Mouse (Mus musculus) liver, embryonic 18 days (tissue): ENCODE measurements around the gene Olfr61. TPM values are rescaled to one million over a fixed set of nuclear protein-coding genes. Genes with fewer than 3 reads are reported as not detected.

Experiments used
- polyA plus RNA-seq: library from polyadenylated mRNA; depleted of rRNA; stranded (reverse); fragments of >200 nt; gene quantifications from 2 replicates; pipeline ENCODE4 v1.2.3, GENCODE M21; 2012; rRNA removed

Gene Olfr61
- polyA plus RNA-seq = not detected in 2 replicates

DNA sequence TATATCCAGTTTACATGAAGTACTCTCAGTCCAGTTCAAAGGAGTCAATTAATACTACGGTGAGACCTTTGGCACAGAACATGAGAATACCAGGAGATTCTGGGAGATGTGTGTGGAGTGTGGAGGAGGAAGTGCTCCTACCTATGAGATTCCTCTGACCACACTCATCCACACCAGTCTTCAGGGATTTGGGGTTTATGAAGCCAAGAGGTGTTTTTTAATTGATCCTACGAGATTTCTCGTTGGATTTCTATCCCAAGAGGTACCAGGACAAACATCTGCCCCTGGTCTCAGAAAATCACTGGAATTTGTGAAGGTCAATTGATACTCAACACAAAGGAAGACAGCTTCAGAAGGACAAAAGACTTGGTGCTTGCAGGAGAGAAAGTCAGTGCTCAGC is at the start of gene Olfr61:
TSS of gene Olfr61 (plus strand) at position 301 of the 400 bp plus-strand sequence.

DNA sequence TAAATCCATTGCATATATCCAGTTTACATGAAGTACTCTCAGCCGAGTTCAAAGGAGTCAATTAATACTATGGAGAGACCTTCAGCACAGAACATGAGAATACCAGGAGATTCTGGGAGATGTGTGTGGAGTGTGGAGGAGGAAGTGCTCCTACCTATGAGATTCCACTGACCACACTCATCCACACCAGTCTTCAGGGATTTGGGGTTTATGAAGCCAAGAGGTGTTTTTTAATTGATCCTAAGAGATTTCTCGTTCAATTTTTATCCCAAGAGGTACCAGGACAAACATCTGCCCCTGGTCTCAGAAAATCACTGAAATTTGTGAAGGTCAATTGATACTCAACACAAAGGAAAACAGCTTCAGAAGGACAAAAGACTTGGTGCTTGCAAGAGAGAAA is 27.8 kb upstream of the Olfr61 start, which contains the start of gene Olfr46:
TSS of gene Olfr46 (plus strand) at position 301 of the 400 bp plus-strand sequence.

DNA sequence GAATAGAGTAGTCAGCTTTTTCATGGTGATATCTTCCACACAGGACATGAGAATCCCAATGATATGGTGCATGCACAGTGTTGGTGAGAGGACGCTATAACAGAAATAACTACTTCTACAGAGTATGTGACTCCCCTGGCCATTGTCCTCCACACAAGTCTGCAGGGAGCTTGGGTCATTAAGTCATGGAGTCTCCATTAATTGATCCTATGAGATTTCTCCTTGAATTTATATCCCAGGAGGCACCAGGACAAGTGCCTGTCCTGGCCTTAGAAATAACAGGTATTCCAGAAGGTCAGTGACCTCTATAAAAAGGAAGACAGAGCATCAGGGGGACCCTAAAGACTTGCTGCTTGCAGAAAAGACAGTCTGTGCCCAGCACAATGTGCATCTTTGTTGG is 17.4 kb downstream of the Olfr61 start, which contains the start of gene Olfr53:
TSS of gene Olfr53 (plus strand) at position 301 of the 400 bp plus-strand sequence.

DNA sequence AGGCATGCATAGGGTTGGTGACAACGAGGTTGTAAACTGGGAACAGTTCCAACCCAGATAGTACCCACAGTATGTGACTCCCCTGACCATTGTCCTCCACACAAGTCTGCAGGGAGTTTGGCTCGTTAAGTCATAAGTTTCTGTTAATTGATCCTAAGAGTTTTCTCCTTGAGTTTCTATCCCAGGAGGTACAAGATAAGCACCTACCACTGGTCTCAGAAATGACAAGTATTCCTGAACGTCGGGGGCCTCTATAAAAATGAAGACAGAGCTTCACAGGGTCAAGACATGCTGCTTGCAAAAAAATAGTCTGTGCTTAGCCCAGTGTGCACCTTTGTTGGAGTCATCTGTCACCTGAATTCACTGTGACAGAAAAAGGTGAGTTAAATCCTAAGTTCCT is 30.9 kb downstream of the Olfr61 start, which contains the start of gene Olfr539:
TSS of gene Olfr539 (plus strand) at position 301 of the 400 bp plus-strand sequence.

DNA sequence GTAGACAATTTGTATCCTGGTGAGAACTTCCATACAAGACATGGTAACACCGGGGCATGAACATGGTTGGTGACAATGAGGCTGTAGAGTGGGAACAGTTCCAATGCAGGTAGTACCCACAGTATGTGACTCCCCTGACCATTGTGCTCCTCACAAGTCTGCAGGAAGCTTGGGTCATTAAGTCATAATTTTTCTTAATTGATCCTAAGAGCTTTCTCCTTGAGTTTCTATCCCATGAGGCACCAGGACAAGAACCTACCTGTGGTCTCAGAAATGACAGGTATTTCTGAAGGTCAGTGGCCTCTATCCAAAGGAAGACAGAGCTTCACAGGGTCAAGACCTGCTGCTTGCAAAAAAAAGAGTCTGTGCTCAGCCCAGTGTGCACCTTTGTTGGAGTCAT is 52.9 kb downstream of the Olfr61 start, which contains the start of gene Olfr45:
TSS of gene Olfr45 (plus strand) at position 301 of the 400 bp plus-strand sequence.

Other genes with a start within 250 kb of the Olfr61 start
- not detected in 2 replicates for gene Olfr531, start 226.1 kb upstream of the Olfr61 start, polyA plus RNA-seq
- gene Olfr532, start 207.3 kb upstream of the Olfr61 start, polyA plus RNA-seq = not detected in 2 replicates
- not detected in 2 replicates for gene Olfr533, start 165.6 kb upstream of the Olfr61 start, polyA plus RNA-seq
- not detected in 2 replicates for gene Olfr535, start 144.8 kb upstream of the Olfr61 start, polyA plus RNA-seq
- gene Olfr536, start 121.6 kb upstream of the Olfr61 start, polyA plus RNA-seq = not detected in 2 replicates
- not detected in 2 replicates for gene Olfr538, start 61.1 kb upstream of the Olfr61 start, polyA plus RNA-seq
- not detected in 2 replicates for gene Olfr46, start 27.7 kb upstream of the Olfr61 start, polyA plus RNA-seq
- gene Olfr53, start 17.5 kb downstream of the Olfr61 start, polyA plus RNA-seq = not detected in 2 replicates
- not detected in 2 replicates for gene Olfr539, start 31.0 kb downstream of the Olfr61 start, polyA plus RNA-seq
- not detected in 2 replicates for gene Olfr45, start 53.0 kb downstream of the Olfr61 start, polyA plus RNA-seq
- not detected in 2 replicates for gene Olfr541, start 68.3 kb downstream of the Olfr61 start, polyA plus RNA-seq
- 60.5 and 91.1 TPM in 2 replicates for gene Cyp2e1, start 134.8 kb downstream of the Olfr61 start, polyA plus RNA-seq
- 0.06 and 0.07 TPM in 2 replicates for gene Syce1, start 158.9 kb downstream of the Olfr61 start, polyA plus RNA-seq
- 0.17 and 0.21 TPM in 2 replicates for gene Zfp941, start 193.2 kb downstream of the Olfr61 start, polyA plus RNA-seq
- gene Urah, start 206.0 kb downstream of the Olfr61 start, polyA plus RNA-seq = 112 and 142 TPM in 2 replicates
- gene Scgb1c1, start 216.6 kb downstream of the Olfr61 start, polyA plus RNA-seq = not detected in 2 replicates
- not detected in 2 replicates for gene Odf3, start 218.8 kb downstream of the Olfr61 start, polyA plus RNA-seq
- gene Gm45785, start 227.4 kb downstream of the Olfr61 start, polyA plus RNA-seq = not detected in 2 replicates
- 17.1 and 20.2 TPM in 2 replicates for gene Ric8a, start 228.0 kb downstream of the Olfr61 start, polyA plus RNA-seq
- gene Bet1l, start 228.6 kb downstream of the Olfr61 start, polyA plus RNA-seq = 18.5 TPM in 2 replicates